Mouse (Mus musculus) lung, postnatal 0 days (tissue): ENCODE results near the gene Bad.

Experiments used
- CTCF ChIP-seq: IDR thresholded peaks from 2 replicates; pipeline ENCODE4 v1.5.1; 2016; ENCODE audit warnings: antibody characterized with exemption, mild to moderate bottlenecking
- EP300 ChIP-seq: IDR thresholded peaks from 2 replicates; pipeline ENCODE4 v1.6.1; 2016; ENCODE audit warnings: antibody characterized with exemption, mild to moderate bottlenecking, control low read depth

GRCm38 (mm10) chr19:6892512-6892911, 49.1 kb upstream of the Bad start:
- TF ChIP-seq CTCF (no peak), EP300 (no peak)
